Mouse (Mus musculus): ENCODE results near the gene Ifrd2. TPM values are rescaled to one million over a fixed set of nuclear protein-coding genes. Genes with fewer than 3 reads are reported as not detected.

Gene Ifrd2
- polyA plus RNA-seq, 1 experiment from 2014 or later = 14.5 TPM

- Histone ChIP-seq H3K4me2 (ENCODE audit: low read length) (no peak overlapping the region), H3K27me3 (ENCODE audit: control insufficient read depth, insufficient read depth, low read length) (no peaks in the 10 kb centered on the region), H3K4me1 (ENCODE audit: control insufficient read depth, insufficient read depth, low read length) (no peaks in the 10 kb centered on the region), H3K4me3 (replicated peaks; ENCODE audit: low read depth, low read length) (no peak overlapping the region), H3K36me3 (ENCODE audit: control insufficient read depth, insufficient read depth, low read length) (peaks cover 20% of the 10 kb centered on the region), H3K27ac (replicated peaks; ENCODE audit: low read depth, low read length) (no peak overlapping the region), H3K9me3 (ENCODE audit: control insufficient read depth, low read length) (no peaks in the 10 kb centered on the region), H3K9ac (replicated peaks; ENCODE audit: low read length) (no peak overlapping the region)
- 90% methylated on average over 11 of the region's 11 CpGs for WGBS
- ATAC-seq (ENCODE audit: low FRiP score, low TSS enrichment) (no peak), DNase-seq (no peak)
These were observed 9.5 kb downstream of the Ifrd2 start for GRCm38 (mm10) chr9:107596619-107597569.

- Histone ChIP-seq H3K9me3 (ENCODE audit: control insufficient read depth, low read length) (no peaks in the 10 kb centered on the region), H3K27ac (replicated peaks; ENCODE audit: low read depth, low read length) (no peak overlapping the region), H3K27me3 (ENCODE audit: control insufficient read depth, insufficient read depth, low read length) (no peaks in the 10 kb centered on the region), H3K36me3 (ENCODE audit: control insufficient read depth, insufficient read depth, low read length) (peaks cover 10% of the 10 kb centered on the region; the same call in 1 of the 2 replicates), H3K4me1 (ENCODE audit: control insufficient read depth, insufficient read depth, low read length) (0 out of 2 replicates have a peak, but pooled peaks cover 5% of the 10 kb centered on the region), H3K4me3 (replicated peaks; ENCODE audit: low read depth, low read length) (no peak overlapping the region), H3K9ac (replicated peaks; ENCODE audit: low read length) (no peak overlapping the region), H3K4me2 (ENCODE audit: low read length) (no peak overlapping the region)
- no peak for ATAC-seq (ENCODE audit: low FRiP score, low TSS enrichment)
- WGBS = 86% methylated on average over 5 of the region's 5 CpGs
- DNase-seq = no peak
These were observed 10.9 kb downstream of the Ifrd2 start for GRCm38 (mm10) chr9:107598385-107598784.

GRCm38 (mm10) chr9:107599433-107599832, 12.0 kb downstream of the Ifrd2 start:
- H3K9me3 ChIP-seq (ENCODE audit: control insufficient read depth, low read length) = no peaks in the 10 kb centered on the region

GRCm38 (mm10) chr9:107599842-107600241, 12.4 kb downstream of the Ifrd2 start:
- no peaks in the 10 kb centered on the region for H3K27me3 ChIP-seq (ENCODE audit: control insufficient read depth, insufficient read depth, low read length)
- DNase-seq = peak; percentile 61
- H3K4me2 ChIP-seq (ENCODE audit: low read length) = no peak overlapping the region
- ATAC-seq (ENCODE audit: low FRiP score, low TSS enrichment) = no peak
- WGBS = 75% methylated on average over 14 of the region's 14 CpGs
- H3K27ac ChIP-seq (replicated peaks; ENCODE audit: low read depth, low read length) = no peak overlapping the region
- H3K4me1 ChIP-seq (ENCODE audit: control insufficient read depth, insufficient read depth, low read length) = 0 out of 2 replicates have a peak, but pooled peaks cover 9% of the 10 kb centered on the region
- H3K36me3 ChIP-seq (ENCODE audit: control insufficient read depth, insufficient read depth, low read length) = no peaks in the 10 kb centered on the region
- no peaks in the 10 kb centered on the region for H3K9me3 ChIP-seq (ENCODE audit: control insufficient read depth, low read length)
- no peak overlapping the region for H3K9ac ChIP-seq (replicated peaks; ENCODE audit: low read length)
- no peak overlapping the region for H3K4me3 ChIP-seq (replicated peaks; ENCODE audit: low read depth, low read length)

More at GRCm38 (mm10) chr9:107599433-107599832, 12.0 kb downstream of the Ifrd2 start:
- Histone ChIP-seq H3K36me3 (ENCODE audit: control insufficient read depth, insufficient read depth, low read length) (no peaks in the 10 kb centered on the region), H3K9ac (replicated peaks; ENCODE audit: low read length) (no peak overlapping the region), H3K4me1 (ENCODE audit: control insufficient read depth, insufficient read depth, low read length) (0 out of 2 replicates have a peak, but pooled peaks cover 5% of the 10 kb centered on the region), H3K27ac (replicated peaks; ENCODE audit: low read depth, low read length) (no peak overlapping the region), H3K27me3 (ENCODE audit: control insufficient read depth, insufficient read depth, low read length) (no peaks in the 10 kb centered on the region), H3K4me2 (ENCODE audit: low read length) (no peak overlapping the region), H3K4me3 (replicated peaks; ENCODE audit: low read depth, low read length) (no peak overlapping the region)
- DNase-seq (no peak), ATAC-seq (ENCODE audit: low FRiP score, low TSS enrichment) (no peak)
- WGBS = 90% methylated on average over 9 of the region's 9 CpGs

GRCm38 (mm10) chr9:107600745-107601144, 13.3 kb downstream of the Ifrd2 start:
- Histone ChIP-seq H3K9me3 (ENCODE audit: control insufficient read depth, low read length) (no peaks in the 10 kb centered on the region), H3K4me3 (replicated peaks; ENCODE audit: low read depth, low read length) (no peak overlapping the region), H3K9ac (replicated peaks; ENCODE audit: low read length) (no peak overlapping the region), H3K27ac (replicated peaks; ENCODE audit: low read depth, low read length) (no peak overlapping the region), H3K4me2 (ENCODE audit: low read length) (no peak overlapping the region), H3K36me3 (ENCODE audit: control insufficient read depth, insufficient read depth, low read length) (no peaks in the 10 kb centered on the region), H3K4me1 (ENCODE audit: control insufficient read depth, insufficient read depth, low read length) (0 out of 2 replicates have a peak, but pooled peaks cover 12% of the 10 kb centered on the region), H3K27me3 (ENCODE audit: control insufficient read depth, insufficient read depth, low read length) (no peaks in the 10 kb centered on the region)
- WGBS = 83% methylated on average over 12 of the region's 12 CpGs
- ATAC-seq (ENCODE audit: low FRiP score, low TSS enrichment) (no peak), DNase-seq (no peak)

GRCm38 (mm10) chr9:107601275-107601674, 13.8 kb downstream of the Ifrd2 start:
- H3K9ac ChIP-seq (replicated peaks; ENCODE audit: low read length) = no peak overlapping the region
- no peak for DNase-seq
- H3K27ac ChIP-seq (replicated peaks; ENCODE audit: low read depth, low read length) = no peak overlapping the region
- no peak overlapping the region for H3K4me2 ChIP-seq (ENCODE audit: low read length)
- WGBS = 90% methylated on average over 11 of the region's 11 CpGs
- H3K4me1 ChIP-seq (ENCODE audit: control insufficient read depth, insufficient read depth, low read length) = 0 out of 2 replicates have a peak, but pooled peaks cover 12% of the 10 kb centered on the region
- H3K9me3 ChIP-seq (ENCODE audit: control insufficient read depth, low read length) = no peaks in the 10 kb centered on the region
- ATAC-seq (ENCODE audit: low FRiP score, low TSS enrichment) = no peak
- H3K4me3 ChIP-seq (replicated peaks; ENCODE audit: low read depth, low read length) = no peak overlapping the region
- H3K36me3 ChIP-seq (ENCODE audit: control insufficient read depth, insufficient read depth, low read length) = no peaks in the 10 kb centered on the region
- no peaks in the 10 kb centered on the region for H3K27me3 ChIP-seq (ENCODE audit: control insufficient read depth, insufficient read depth, low read length)

GRCm38 (mm10) chr9:107602068-107602648, 14.7 kb downstream of the Ifrd2 start:
- Histone ChIP-seq H3K4me2 (ENCODE audit: low read length) (no peak overlapping the region), H3K4me3 (replicated peaks; ENCODE audit: low read depth, low read length) (no peak overlapping the region), H3K9ac (replicated peaks; ENCODE audit: low read length) (no peak overlapping the region), H3K9me3 (ENCODE audit: control insufficient read depth, low read length) (no peaks in the 10 kb centered on the region), H3K36me3 (ENCODE audit: control insufficient read depth, insufficient read depth, low read length) (no peaks in the 10 kb centered on the region), H3K27me3 (ENCODE audit: control insufficient read depth, insufficient read depth, low read length) (no peaks in the 10 kb centered on the region), H3K27ac (replicated peaks; ENCODE audit: low read depth, low read length) (peak overlapping the region; percentile 9; the same call in 1 of the 2 replicates), H3K4me1 (ENCODE audit: control insufficient read depth, insufficient read depth, low read length) (0 out of 2 replicates have a peak, but pooled peaks cover 12% of the 10 kb centered on the region)
- WGBS = 15% methylated on average over 10 of the region's 10 CpGs
- ATAC-seq (ENCODE audit: low FRiP score, low TSS enrichment) (peak; percentile 73; the same call in 1 of the 2 replicates), DNase-seq (peak; percentile 96)

- Histone ChIP-seq H3K27ac (replicated peaks; ENCODE audit: low read depth, low read length) (no peak overlapping the region), H3K4me2 (ENCODE audit: low read length) (no peak overlapping the region), H3K36me3 (ENCODE audit: control insufficient read depth, insufficient read depth, low read length) (no peaks in the 10 kb centered on the region), H3K4me3 (replicated peaks; ENCODE audit: low read depth, low read length) (no peak overlapping the region), H3K9me3 (ENCODE audit: control insufficient read depth, low read length) (no peaks in the 10 kb centered on the region), H3K9ac (replicated peaks; ENCODE audit: low read length) (no peak overlapping the region), H3K27me3 (ENCODE audit: control insufficient read depth, insufficient read depth, low read length) (no peaks in the 10 kb centered on the region), H3K4me1 (ENCODE audit: control insufficient read depth, insufficient read depth, low read length) (0 out of 2 replicates have a peak, but pooled peaks cover 12% of the 10 kb centered on the region)
- ATAC-seq (ENCODE audit: low FRiP score, low TSS enrichment) = no peak
- DNase-seq = no peak
- 83% methylated on average over 6 of the region's 6 CpGs for WGBS
These were observed 15.8 kb downstream of the Ifrd2 start for GRCm38 (mm10) chr9:107603251-107603650.

Measured in midbrain, embryonic 14.5 days (tissue).